Mouse (Mus musculus) midbrain, postnatal 0 days (tissue): ENCODE measurements around the gene Col11a2. TPM values are rescaled to one million over a fixed set of nuclear protein-coding genes. Genes with fewer than 3 reads are reported as not detected.

Source experiments
- ATAC-seq: fragments of 200-750 bp; cut with Nextera tagmentation; 2 replicates; pipeline ENCODE4 v1.8.0; 2017; ENCODE audit warnings: moderate number of reproducible peaks, mild to moderate bottlenecking, moderate TSS enrichment, moderate library complexity; ENCODE audit not compliant: low FRiP score
- DNase-seq: peaks from one replicate; pipeline ENCODE4 v3.0.0-alpha.2; 2015; ENCODE audit warnings: low spot score
- H3K27ac ChIP-seq: fragments of 300-500 bp; sonication (generic); 2 replicates; pipeline ENCODE4 v1.5.1; 2014; ENCODE audit warnings: low read depth, mild to moderate bottlenecking, low read length, mixed read lengths
- H3K27me3 ChIP-seq: fragments of 300-500 bp; sonication (generic); 2 replicates; pipeline ENCODE4 v1.6.1; 2014; ENCODE audit warnings: low read length, control low read depth, mixed read lengths; ENCODE audit not compliant: insufficient read depth
- H3K36me3 ChIP-seq: fragments of 300-500 bp; sonication (generic); 2 replicates; pipeline ENCODE4 v1.6.1; 2014; ENCODE audit warnings: low read length, control low read depth, mixed read lengths; ENCODE audit not compliant: insufficient read depth
- H3K4me1 ChIP-seq: fragments of 300-500 bp; sonication (generic); 2 replicates; pipeline ENCODE4 v1.6.1; 2014; ENCODE audit warnings: mild to moderate bottlenecking, control low read depth, antibody characterized with exemption, low read length, mixed read lengths; ENCODE audit not compliant: insufficient read depth
- H3K4me2 ChIP-seq: fragments of 300-500 bp; sonication (generic); 2 replicates; pipeline ENCODE4 v1.6.1; 2014; ENCODE audit warnings: low read depth, mild to moderate bottlenecking, low read length, mixed read lengths; ENCODE audit not compliant: poor library complexity, severe bottlenecking
- H3K4me3 ChIP-seq: fragments of 300-500 bp; sonication (generic); 2 replicates; pipeline ENCODE4 v1.5.1; 2014; ENCODE audit warnings: low read depth, mild to moderate bottlenecking, low read length, moderate library complexity
- H3K9ac ChIP-seq: fragments of 300-500 bp; sonication (generic); replicated peaks from 2 replicates; pipeline ENCODE4 v1.6.1; 2014; ENCODE audit warnings: mild to moderate bottlenecking, low read length, moderate library complexity, mixed read lengths; ENCODE audit not compliant: poor library complexity, severe bottlenecking
- H3K9me3 ChIP-seq: fragments of 300-500 bp; sonication (generic); 2 replicates; pipeline ENCODE4 v1.6.1; 2016; ENCODE audit warnings: low read length, control low read depth
- CTCF ChIP-seq: IDR thresholded peaks from 2 replicates; pipeline ENCODE4 v1.5.1; 2016; ENCODE audit warnings: antibody characterized with exemption, mild to moderate bottlenecking
- WGBS: fragments of 180-500 bp; shearing (Covaris S2); extraction: QIAGEN DNeasy Blood & Tissue Kit; methylation state at CpG from one replicate; pipeline ENCODE4 v1.1.7; 2014; 5-methylcytosine and 5-hydroxymethylcytosine counted together
- microRNA counts: library from miRNA; unstranded; fragments of <30 nt; microRNA quantifications from one replicate; lab custom pipeline; 2015
- microRNA-seq: library from miRNA; unstranded; fragments of <30 nt; microRNA quantifications from one replicate; pipeline ENCODE4, GENCODE M21; 2016; ENCODE audit warnings: borderline number of aligned reads
- polyA plus RNA-seq: library from polyadenylated mRNA; unstranded; fragments of >200 nt; fragmentation: Nextera tagmentation; extraction: Ambion mirVana; gene quantifications from 2 replicates; pipeline ENCODE4 v1.2.1, GENCODE M21; 2015
- total RNA-seq: library from RNA; depleted of rRNA; stranded (reverse); fragments of >200 nt; gene quantifications from 2 replicates; pipeline ENCODE4 v1.2.3, GENCODE M21; 2014; rRNA removed

Gene Col11a2
- total and polyA plus RNA-seq, 2 experiments from 2014 or later, result 4.6 to 17.9 TPM

- ATAC-seq (no peak), DNase-seq (no peak)
- H3K4me3 ChIP-seq, result no peak overlapping the region
- H3K27ac ChIP-seq, result no peak overlapping the region
- no peaks in the 10 kb centered on the region for H3K27me3 ChIP-seq
- no peak overlapping the region for H3K4me2 ChIP-seq
- TF ChIP-seq CTCF, result no peak
- no peak overlapping the region for H3K9ac ChIP-seq
- H3K36me3 ChIP-seq, result peaks cover 18% of the 10 kb centered on the region
- H3K9me3 ChIP-seq, result no peaks in the 10 kb centered on the region; the same call in 1 of the 2 replicates
- 86% methylated on average over 7 of the region's 7 CpGs for WGBS
- no peaks in the 10 kb centered on the region for H3K4me1 ChIP-seq
Observed at GRCm38 (mm10) chr17:34107109-34107867, 68.1 kb downstream of the Col11a2 start.

- Histone ChIP-seq H3K27me3 (no peaks in the 10 kb centered on the region), H3K4me1 (no peaks in the 10 kb centered on the region), H3K9me3 (no peaks in the 10 kb centered on the region; the same call in 1 of the 2 replicates), H3K27ac (no peak overlapping the region), H3K9ac (no peak overlapping the region), H3K4me3 (no peak overlapping the region), H3K4me2 (no peak overlapping the region), H3K36me3 (peaks cover 30% of the 10 kb centered on the region)
- 89% methylated on average over 5 of the region's 6 CpGs for WGBS
- no peak for ATAC-seq
- DNase-seq, result no peak
- TF ChIP-seq CTCF, result no peak
Observed at GRCm38 (mm10) chr17:34108460-34108859, 69.2 kb downstream of the Col11a2 start.

GRCm38 (mm10) chr17:34109038-34109805 lies 70.0 kb downstream of the Col11a2 start:
- no peak overlapping the region for H3K4me3 ChIP-seq

GRCm38 (mm10) chr17:34109806-34110195 lies 70.6 kb downstream of the Col11a2 start:
- TF ChIP-seq CTCF, result no peak
- no peak for DNase-seq
- Histone ChIP-seq H3K27ac (no peak overlapping the region), H3K36me3 (peaks cover 43% of the 10 kb centered on the region), H3K4me1 (no peaks in the 10 kb centered on the region), H3K9ac (no peak overlapping the region), H3K4me3 (no peak overlapping the region), H3K27me3 (no peaks in the 10 kb centered on the region), H3K4me2 (no peak overlapping the region), H3K9me3 (no peaks in the 10 kb centered on the region; the same call in 1 of the 2 replicates)
- ATAC-seq, result 0 out of 2 replicates have a peak, but pooled peaks have one; percentile 15
- WGBS, result 63% methylated on average over 3 of the region's 3 CpGs

More at GRCm38 (mm10) chr17:34109038-34109805, 70.0 kb downstream of the Col11a2 start:
- H3K4me2 ChIP-seq, result no peak overlapping the region
- 0 out of 2 replicates have a peak overlapping the region, but pooled peaks have one; percentile 26 for H3K27ac ChIP-seq
- peak; percentile 70 for DNase-seq
- H3K4me1 ChIP-seq, result no peaks in the 10 kb centered on the region
- 74% methylated on average over 14 of the region's 14 CpGs for WGBS
- peak; percentile 67 for TF ChIP-seq CTCF
- H3K9ac ChIP-seq, result no peak overlapping the region
- no peaks in the 10 kb centered on the region for H3K27me3 ChIP-seq
- ATAC-seq, result 0 out of 2 replicates have a peak, but pooled peaks have one; percentile 25
- H3K9me3 ChIP-seq, result no peaks in the 10 kb centered on the region; the same call in 1 of the 2 replicates
- peaks cover 37% of the 10 kb centered on the region for H3K36me3 ChIP-seq

- DNase-seq, result no peak
- no peaks in the 10 kb centered on the region for H3K27me3 ChIP-seq
- no peaks in the 10 kb centered on the region for H3K9me3 ChIP-seq
- 50% methylated on average over 8 of the region's 8 CpGs for WGBS
- H3K27ac ChIP-seq, result no peak overlapping the region
- ATAC-seq, result no peak
- no peak overlapping the region for H3K4me3 ChIP-seq
- no peaks in the 10 kb centered on the region for H3K4me1 ChIP-seq
- H3K4me2 ChIP-seq, result no peak overlapping the region
- TF ChIP-seq CTCF, result no peak
- H3K36me3 ChIP-seq, result peaks cover 48% of the 10 kb centered on the region
- H3K9ac ChIP-seq, result no peak overlapping the region
Observed at GRCm38 (mm10) chr17:34110309-34110708, 71.1 kb downstream of the Col11a2 start.

GRCm38 (mm10) chr17:34114114-34114513 lies 74.9 kb downstream of the Col11a2 start:
- Histone ChIP-seq H3K9me3 (no peaks in the 10 kb centered on the region), H3K27ac (no peak overlapping the region), H3K4me1 (no peaks in the 10 kb centered on the region), H3K9ac (no peak overlapping the region), H3K36me3 (peaks cover 58% of the 10 kb centered on the region), H3K27me3 (no peaks in the 10 kb centered on the region), H3K4me2 (no peak overlapping the region), H3K4me3 (no peak overlapping the region)
- DNase-seq (no peak), ATAC-seq (no peak)
- TF ChIP-seq CTCF, result no peak
- 92% methylated on average over 7 of the region's 7 CpGs for WGBS

MicroRNA genes within 50 kb of the gene (microRNA counts, 519-probe panel; counts per million panel counts)
- 4,244 counts per million, percentile 84 among the panel's probes with 10 or more counts for microRNA mmu-miR-219 (lab: Ali Mortazavi, UCI)

Small RNA genes within 50 kb of the gene (microRNA-seq; reads per million reads assigned to microRNA genes)
- gene Mir219a-1 (not detected), gene Mir219c (not detected)

Other genes with a start within 250 kb of the Col11a2 start
Only the 30 nearest of the 33 such genes appear.
- 348 and 379 TPM in 2 replicates for gene Rps28, start 214.9 kb upstream of the Col11a2 start, total RNA-seq
- gene Rps28, start 214.9 kb upstream of the Col11a2 start, polyA plus RNA-seq, result 513 and 564 TPM in 2 replicates
- 211 and 345 TPM in 2 replicates for gene Ndufa7, start 214.9 kb upstream of the Col11a2 start, total RNA-seq
- gene Ndufa7, start 214.9 kb upstream of the Col11a2 start, polyA plus RNA-seq, result 501 and 560 TPM in 2 replicates
- 24.4 and 26.7 TPM in 2 replicates for gene Cd320, start 196.3 kb upstream of the Col11a2 start, total RNA-seq
- 46.8 and 50.0 TPM in 2 replicates for gene Cd320, start 196.3 kb upstream of the Col11a2 start, polyA plus RNA-seq
- not detected in 2 replicates for gene Gm7029, start 165.6 kb upstream of the Col11a2 start, total RNA-seq
- not detected in 2 replicates for gene Gm7029, start 165.6 kb upstream of the Col11a2 start, polyA plus RNA-seq
- 4.3 and 5.0 TPM in 2 replicates for gene Kifc1, start 148.8 kb upstream of the Col11a2 start, total RNA-seq
- 1.4 and 2.2 TPM in 2 replicates for gene Kifc1, start 148.8 kb upstream of the Col11a2 start, polyA plus RNA-seq
- gene Platr17, start 134.3 kb upstream of the Col11a2 start, total RNA-seq, result 0.22 and 0.33 TPM in 2 replicates
- gene Platr17, start 134.3 kb upstream of the Col11a2 start, polyA plus RNA-seq, result 1.4 and 1.5 TPM in 2 replicates
- 52.3 and 55.7 TPM in 2 replicates for gene Daxx, start 130.0 kb upstream of the Col11a2 start, total RNA-seq
- gene Daxx, start 130.0 kb upstream of the Col11a2 start, polyA plus RNA-seq, result 42.9 and 44.3 TPM in 2 replicates
- gene Tapbp, start 123.5 kb upstream of the Col11a2 start, total RNA-seq, result 41.4 and 44.4 TPM in 2 replicates
- 29.0 and 29.1 TPM in 2 replicates for gene Tapbp, start 123.5 kb upstream of the Col11a2 start, polyA plus RNA-seq
- 44.3 and 50.9 TPM in 2 replicates for gene Zbtb22, start 123.5 kb upstream of the Col11a2 start, total RNA-seq
- 18.5 and 18.6 TPM in 2 replicates for gene Zbtb22, start 123.5 kb upstream of the Col11a2 start, polyA plus RNA-seq
- gene Rgl2, start 109.9 kb upstream of the Col11a2 start, total RNA-seq, result 81.8 and 83.0 TPM in 2 replicates
- gene Rgl2, start 109.9 kb upstream of the Col11a2 start, polyA plus RNA-seq, result 33.1 and 38.2 TPM in 2 replicates
- gene Pfdn6, start 99.1 kb upstream of the Col11a2 start, total RNA-seq, result 47.9 and 60.9 TPM in 2 replicates
- gene Pfdn6, start 99.1 kb upstream of the Col11a2 start, polyA plus RNA-seq, result 170 and 185 TPM in 2 replicates
- gene Wdr46, start 98.8 kb upstream of the Col11a2 start, total RNA-seq, result 14.3 and 15.7 TPM in 2 replicates
- 14.6 and 17.3 TPM in 2 replicates for gene Wdr46, start 98.8 kb upstream of the Col11a2 start, polyA plus RNA-seq
- gene B3galt4, start 87.9 kb upstream of the Col11a2 start, total RNA-seq, result 8.6 and 14.1 TPM in 2 replicates
- gene B3galt4, start 87.9 kb upstream of the Col11a2 start, polyA plus RNA-seq, result 11.1 and 14.0 TPM in 2 replicates
- 39.5 and 46.1 TPM in 2 replicates for gene Vps52, start 83.6 kb upstream of the Col11a2 start, total RNA-seq
- gene Vps52, start 83.6 kb upstream of the Col11a2 start, polyA plus RNA-seq, result 65.8 and 68.6 TPM in 2 replicates
- 742 and 975 TPM in 2 replicates for gene Rps18, start 83.4 kb upstream of the Col11a2 start, total RNA-seq
- 751 and 769 TPM in 2 replicates for gene Rps18, start 83.4 kb upstream of the Col11a2 start, polyA plus RNA-seq
- gene H2-K1, start 39.1 kb upstream of the Col11a2 start, total RNA-seq, result 19.0 and 21.2 TPM in 2 replicates
- 17.0 and 22.2 TPM in 2 replicates for gene H2-K1, start 39.1 kb upstream of the Col11a2 start, polyA plus RNA-seq
- 19.5 and 23.4 TPM in 2 replicates for gene Ring1, start 14.8 kb upstream of the Col11a2 start, total RNA-seq
- gene Ring1, start 14.8 kb upstream of the Col11a2 start, polyA plus RNA-seq, result 17.3 and 19.5 TPM in 2 replicates
- 58.4 and 67.6 TPM in 2 replicates for gene H2-Ke6, start 11.4 kb upstream of the Col11a2 start, total RNA-seq
- gene H2-Ke6, start 11.4 kb upstream of the Col11a2 start, polyA plus RNA-seq, result 53.6 and 54.7 TPM in 2 replicates
- 170 and 229 TPM in 2 replicates for gene Slc39a7, start 7.8 kb upstream of the Col11a2 start, total RNA-seq
- 152 and 156 TPM in 2 replicates for gene Slc39a7, start 7.8 kb upstream of the Col11a2 start, polyA plus RNA-seq
- gene Rxrb, start 7.6 kb upstream of the Col11a2 start, total RNA-seq, result 53.6 and 61.2 TPM in 2 replicates
- 52.7 and 53.7 TPM in 2 replicates for gene Rxrb, start 7.6 kb upstream of the Col11a2 start, polyA plus RNA-seq
- not detected in 2 replicates for gene H2-Oa, start 52.9 kb downstream of the Col11a2 start, total RNA-seq
- gene H2-Oa, start 52.9 kb downstream of the Col11a2 start, polyA plus RNA-seq, result 0.23 TPM in 1 of 2 replicates, not detected in the other
- 23.8 and 39.0 TPM in 2 replicates for gene H2-DMa, start 80.1 kb downstream of the Col11a2 start, total RNA-seq
- gene H2-DMa, start 80.1 kb downstream of the Col11a2 start, polyA plus RNA-seq, result 24.8 and 26.1 TPM in 2 replicates
- gene Brd2, start 83.2 kb downstream of the Col11a2 start, total RNA-seq, result 219 and 233 TPM in 2 replicates
- 107 and 124 TPM in 2 replicates for gene Brd2, start 83.2 kb downstream of the Col11a2 start, polyA plus RNA-seq
- gene H2-DMb2, start 103.9 kb downstream of the Col11a2 start, total RNA-seq, result 0.16 and 0.47 TPM in 2 replicates
- 1.4 and 1.6 TPM in 2 replicates for gene H2-DMb2, start 103.9 kb downstream of the Col11a2 start, polyA plus RNA-seq
- 0.47 and 4.7 TPM in 2 replicates for gene H2-DMb1, start 113.6 kb downstream of the Col11a2 start, total RNA-seq
- 1.6 and 2.3 TPM in 2 replicates for gene H2-DMb1, start 113.6 kb downstream of the Col11a2 start, polyA plus RNA-seq
- 7.1 and 16.5 TPM in 2 replicates for gene Tap1, start 148.1 kb downstream of the Col11a2 start, total RNA-seq
- gene Tap1, start 148.1 kb downstream of the Col11a2 start, polyA plus RNA-seq, result 7.7 and 8.3 TPM in 2 replicates
- gene Psmb9, start 148.3 kb downstream of the Col11a2 start, total RNA-seq, result 0.99 and 1.1 TPM in 2 replicates
- gene Psmb9, start 148.3 kb downstream of the Col11a2 start, polyA plus RNA-seq, result 2.0 and 3.3 TPM in 2 replicates
- 1.7 and 2.8 TPM in 2 replicates for gene Psmb8, start 158.3 kb downstream of the Col11a2 start, total RNA-seq
- 4.2 and 5.3 TPM in 2 replicates for gene Psmb8, start 158.3 kb downstream of the Col11a2 start, polyA plus RNA-seq
- 1.8 and 2.0 TPM in 2 replicates for gene Tap2, start 164.1 kb downstream of the Col11a2 start, total RNA-seq
- 2.9 and 4.2 TPM in 2 replicates for gene Tap2, start 164.1 kb downstream of the Col11a2 start, polyA plus RNA-seq
- gene H2-Ob, start 199.5 kb downstream of the Col11a2 start, total RNA-seq, result 1.1 and 1.2 TPM in 2 replicates
- gene H2-Ob, start 199.5 kb downstream of the Col11a2 start, polyA plus RNA-seq, result 0.31 and 0.55 TPM in 2 replicates